Mouse (Mus musculus) embryonic fibroblast, embryonic 13.5 days (primary cell): ENCODE results near the gene Actg1.
A peak's percentile ranks its signal among the peaks of the same experiment; 100 is the strongest.

Source experiments
- CTCF ChIP-seq: IDR thresholded peaks from 2 replicates; pipeline ENCODE4 v1.5.1; 2011; ENCODE audit warnings: mild to moderate bottlenecking, control low read depth, low read length, moderate library complexity, borderline replicate concordance; ENCODE audit not compliant: insufficient read depth
- POLR2A ChIP-seq: IDR thresholded peaks from 2 replicates; pipeline ENCODE4 v1.6.1; 2011; ENCODE audit warnings: low read depth, mild to moderate bottlenecking, control low read depth, low read length, moderate library complexity

- TF ChIP-seq POLR2A (peak; percentile 33), CTCF (no peak)
Measured at GRCm38 (mm10) chr11:120350711-120351110, 2.4 kb upstream of the Actg1 start.
